Mouse (Mus musculus) E14TG2a.4 (cell line): ENCODE measurements at regions not wholly inside any gene's neighbourhood (a gene's known extent, or its start where the extent isn't known, plus 50 kb on each side); places are given as distances from the start of the nearest gene placed in this dataset.

ENCODE experiments used
- CTCF ChIP-seq: conservative IDR thresholded peaks from 2 replicates; pipeline ENCODE4 v1.5.1; 2014; ENCODE audit warnings: low read length
- NANOG ChIP-seq: IDR thresholded peaks from 2 replicates; pipeline ENCODE4 v1.6.1; 2014; ENCODE audit warnings: borderline replicate concordance, low read length, mixed read lengths

DNA sequence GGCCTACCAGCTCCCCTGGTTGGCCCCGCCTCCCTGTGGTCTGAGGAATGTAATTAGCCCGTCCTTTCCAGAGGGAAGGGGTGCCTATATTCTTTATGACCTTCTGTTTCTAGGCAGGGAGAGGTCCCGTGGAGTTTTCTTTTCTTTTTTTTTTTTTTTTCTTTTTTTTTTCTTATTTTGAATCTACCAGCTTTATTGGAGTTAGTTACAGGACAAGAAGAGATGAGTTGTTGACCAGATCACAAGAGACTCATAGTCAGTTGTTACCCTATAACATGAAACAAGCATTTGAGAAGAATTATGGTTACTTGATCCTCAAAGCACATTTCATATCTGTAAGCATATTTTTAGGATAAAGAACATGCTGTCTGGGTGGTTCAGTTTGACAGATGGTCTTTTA, 429.8 kb downstream of the Ofcc1 start:
- TF ChIP-seq CTCF, result no peak
- TF ChIP-seq NANOG, result no peak
